Mouse (Mus musculus): ENCODE data around the gene Zbtb20.

GRCm38 (mm10) chr16:43355776-43356645 lies 480.3 kb downstream of the Zbtb20 start:
- no peak for TF ChIP-seq CTCF (IDR thresholded peaks at IDR 0.05; ENCODE audit: low read depth, low read length)
- no peak for TF ChIP-seq POLR2A (IDR thresholded peaks at IDR 0.05; ENCODE audit: borderline replicate concordance, low read depth, low read length)

Data from bone marrow macrophage, adult 2 months (primary cell).